Mouse (Mus musculus) embryonic facial prominence, embryonic 15.5 days (tissue): Measurements from ENCODE around the gene Glra4. TPM values are rescaled to one million over a fixed set of nuclear protein-coding genes. Genes with fewer than 3 reads are reported as not detected.
"Not testable (repeated sequence)": the region's sequence is repeated elsewhere in the genome, so short reads cannot be mapped to it uniquely, and the experiment has no call there.

Experiments used
- ATAC-seq: fragments of 200-750 bp; cut with Nextera tagmentation; 2 replicates; pipeline ENCODE4 v1.8.0; 2017; ENCODE audit warnings: low read depth, moderate TSS enrichment; ENCODE audit not compliant: insufficient number of reproducible peaks, low FRiP score, low TSS enrichment
- H3K27ac ChIP-seq: fragments of 300-500 bp; sonication (generic); replicated peaks from 2 replicates; pipeline ENCODE4 v1.5.1; 2015; ENCODE audit warnings: mild to moderate bottlenecking, inconsistent platforms
- H3K27me3 ChIP-seq: fragments of 300-500 bp; sonication (generic); 2 replicates; pipeline ENCODE4 v1.6.1; 2015; ENCODE audit warnings: inconsistent platforms
- H3K36me3 ChIP-seq: fragments of 300-500 bp; sonication (generic); 2 replicates; pipeline ENCODE4 v1.6.1; 2015; ENCODE audit warnings: mild to moderate bottlenecking, inconsistent platforms
- H3K4me1 ChIP-seq: fragments of 300-500 bp; sonication (generic); 2 replicates; pipeline ENCODE4 v1.6.1; 2015; ENCODE audit warnings: inconsistent platforms
- H3K4me2 ChIP-seq: fragments of 300-500 bp; sonication (generic); replicated peaks from 2 replicates; pipeline ENCODE4 v1.6.1; 2015; ENCODE audit warnings: mild to moderate bottlenecking, inconsistent platforms
- H3K4me3 ChIP-seq: fragments of 300-500 bp; sonication (generic); replicated peaks from 2 replicates; pipeline ENCODE4 v1.5.1; 2015; ENCODE audit warnings: mild to moderate bottlenecking, inconsistent platforms
- H3K9ac ChIP-seq: fragments of 300-500 bp; sonication (generic); 2 replicates; pipeline ENCODE4 v1.6.1; 2015; ENCODE audit warnings: inconsistent platforms
- H3K9me3 ChIP-seq: fragments of 300-500 bp; sonication (generic); replicated peaks from 2 replicates; pipeline ENCODE4 v1.6.1; 2016; ENCODE audit warnings: inconsistent platforms
- WGBS: fragments of 180-500 bp; shearing (Covaris S2); methylation state at CpG from one replicate; pipeline ENCODE4 v1.1.7; 2015; 5-methylcytosine and 5-hydroxymethylcytosine counted together
- polyA plus RNA-seq: library from polyadenylated mRNA; unstranded; fragments of >200 nt; fragmentation: Nextera tagmentation; extraction: Ambion mirVana; gene quantifications from 2 replicates; pipeline ENCODE4 v1.2.1, GENCODE M21; 2015

Gene Glra4
- polyA plus RNA-seq, 1 experiment from 2014 or later, result 0.08 TPM

DNA sequence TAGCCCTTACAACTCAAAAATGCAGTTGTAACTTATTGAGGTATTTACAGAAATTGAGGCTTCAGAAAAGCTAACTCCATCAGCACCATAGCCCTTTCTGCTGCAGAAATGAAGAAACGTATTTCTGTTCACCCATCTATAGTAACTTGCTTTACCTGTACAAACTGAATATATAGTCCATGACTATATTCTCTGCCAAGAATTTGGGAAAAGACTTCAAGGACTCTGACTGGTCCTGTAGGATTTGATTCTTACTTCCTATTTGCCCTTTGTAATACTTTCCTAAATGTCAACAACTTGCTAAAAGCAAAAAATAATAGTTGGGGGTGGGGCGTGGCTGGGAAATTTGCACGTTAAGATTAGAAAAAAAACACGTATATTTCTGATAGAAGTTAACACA is 47.9 kb downstream of the Glra4 start:
- Histone ChIP-seq H3K4me3 (no peak overlapping the region), H3K27me3 (no peaks in the 10 kb centered on the region), H3K36me3 (peaks cover 4% of the 10 kb centered on the region; the same call in 1 of the 2 replicates), H3K4me2 (no peak overlapping the region), H3K27ac (no peak overlapping the region), H3K9me3 (no peaks in the 10 kb centered on the region), H3K9ac (no peak overlapping the region), H3K4me1 (no peaks in the 10 kb centered on the region)
- 79% methylated on average over 4 of the region's 4 CpGs for WGBS
- ATAC-seq, result no peak

DNA sequence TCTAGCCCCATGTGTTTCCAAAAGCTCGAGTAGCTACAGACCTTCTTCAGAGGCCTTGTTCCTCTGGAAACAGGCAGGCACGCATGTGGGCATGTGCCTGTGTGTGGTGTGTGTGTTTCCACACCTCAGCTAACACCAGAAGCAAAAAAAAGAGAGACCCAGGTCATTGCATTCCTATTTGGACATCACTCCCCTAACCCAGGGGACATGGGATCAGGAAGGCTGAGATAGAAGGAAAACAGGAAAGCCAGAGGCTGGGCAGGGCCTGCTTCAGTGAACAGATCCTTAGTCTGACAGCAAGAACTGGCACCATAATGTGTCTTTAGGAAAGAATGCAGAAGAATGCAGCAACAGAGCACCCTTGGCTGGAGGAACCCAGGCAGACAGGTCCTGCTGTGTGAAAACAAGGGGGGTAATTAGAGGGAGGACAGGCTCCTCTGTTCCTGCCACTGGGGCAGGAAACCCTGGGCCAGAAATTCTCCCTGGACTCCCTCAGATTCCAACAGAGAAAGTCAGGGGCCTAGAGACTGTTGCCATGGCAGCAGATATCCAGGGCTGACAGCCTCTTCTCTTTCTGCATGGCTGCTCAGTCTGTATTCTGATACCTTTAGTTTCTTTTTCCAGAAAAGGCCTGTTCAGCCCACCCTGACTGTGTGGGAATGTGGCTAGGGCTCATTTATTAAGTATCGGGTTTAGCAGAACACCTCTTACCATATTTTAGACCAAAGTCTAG is 65.0 kb downstream of the Glra4 start:
- WGBS, result 46% methylated on average over 3 of the region's 3 CpGs
- ATAC-seq, H3K27ac ChIP-seq, H3K4me1 ChIP-seq, H3K36me3 ChIP-seq, H3K9ac ChIP-seq, H3K4me2 ChIP-seq, H3K27me3 ChIP-seq, H3K9me3 ChIP-seq, H3K4me3 ChIP-seq: not testable (repeated sequence)

DNA sequence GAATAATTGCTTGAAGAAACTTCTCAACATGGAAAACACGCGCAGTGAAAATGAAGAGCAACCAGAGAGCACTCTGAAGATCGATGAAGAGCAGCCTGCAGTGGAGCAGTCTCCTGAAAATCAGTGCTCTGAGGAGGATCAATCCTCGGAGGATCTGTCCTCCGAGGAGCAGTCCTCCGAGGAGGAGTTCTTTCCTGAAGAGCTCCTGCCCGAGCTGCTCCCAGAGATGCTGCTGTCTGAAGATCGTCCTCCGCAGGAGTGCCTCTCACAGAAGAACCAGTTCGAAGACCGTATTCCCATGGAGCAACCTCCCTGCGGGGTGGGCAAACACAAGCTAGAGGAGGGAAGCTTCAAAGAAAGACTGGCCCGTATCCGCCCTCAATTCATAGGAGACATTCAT is 71.2 kb downstream of the Glra4 start:
- ATAC-seq, result no peak
- Histone ChIP-seq H3K27ac (peak overlapping the region; percentile 80), H3K9me3 (no peaks in the 10 kb centered on the region), H3K4me3 (peak overlapping the region; percentile 52), H3K36me3 (no peaks in the 10 kb centered on the region), H3K9ac (peak overlapping the region; percentile 26; the same call in 1 of the 2 replicates), H3K27me3 (no peaks in the 10 kb centered on the region), H3K4me1 (no peaks in the 10 kb centered on the region), H3K4me2 (peak overlapping the region; percentile 52)
- whole genome bisulfite sequencing, result 23% methylated on average over 14 of the region's 14 CpGs

DNA sequence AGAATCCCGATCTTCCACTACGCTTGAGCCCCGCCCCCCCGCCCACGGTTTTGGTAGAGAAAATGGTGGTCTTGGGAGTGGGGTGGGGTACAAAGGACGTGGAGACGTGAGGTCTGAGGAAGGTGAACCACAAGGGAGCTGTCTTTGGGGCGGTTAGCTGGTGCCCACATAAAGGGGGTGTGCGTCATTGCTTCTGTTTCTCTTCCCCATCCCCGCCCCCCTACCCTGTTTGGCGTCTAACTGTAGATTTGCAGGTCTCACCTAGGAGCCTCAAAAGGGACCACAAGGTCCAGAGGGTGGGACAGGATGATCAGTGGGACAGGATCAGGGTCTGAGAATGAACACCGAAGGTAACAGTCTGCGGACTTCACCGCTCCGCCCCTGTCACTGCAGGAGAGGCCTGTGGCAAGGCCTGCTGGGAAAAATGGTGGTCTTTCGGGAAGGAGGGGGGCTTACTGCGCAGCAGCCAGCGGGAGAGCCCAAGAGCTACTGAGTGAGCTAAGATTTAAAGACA is 71.7 kb downstream of the Glra4 start:
- WGBS, result 12% methylated on average over 18 of the region's 18 CpGs
- no peaks in the 10 kb centered on the region for H3K4me1 ChIP-seq

More for the DNA sequence above, 71.7 kb downstream of the Glra4 start:
- H3K9ac ChIP-seq, result peak overlapping the region; percentile 26
- no peaks in the 10 kb centered on the region for H3K36me3 ChIP-seq
- H3K4me3 ChIP-seq, result peak overlapping the region; percentile 52
- peak overlapping the region; percentile 52 for H3K4me2 ChIP-seq
- no peaks in the 10 kb centered on the region for H3K27me3 ChIP-seq
- ATAC-seq, result peak; percentile 78
- H3K9me3 ChIP-seq, result no peaks in the 10 kb centered on the region
- peak overlapping the region; percentile 80 for H3K27ac ChIP-seq

Other genes starting within 250 kb of the Glra4 start
- gene Kir3dl2, start 236.1 kb downstream of the Glra4 start, polyA plus RNA-seq, result not detected in 2 replicates
- gene Tceal3, start 189.3 kb downstream of the Glra4 start, polyA plus RNA-seq, result 37.2 and 47.8 TPM in 2 replicates
- gene Tceal1, start 72.2 kb downstream of the Glra4 start, polyA plus RNA-seq, result 13.8 and 14.9 TPM in 2 replicates
- gene Morf4l2, start 36.5 kb downstream of the Glra4 start, polyA plus RNA-seq, result 552 and 560 TPM in 2 replicates
- 10.1 and 11.9 TPM in 2 replicates for gene Plp1, start 42.5 kb upstream of the Glra4 start, polyA plus RNA-seq
- 0.47 and 0.69 TPM in 2 replicates for gene Rab9b, start 88.6 kb upstream of the Glra4 start, polyA plus RNA-seq
- gene H2bfm, start 147.2 kb upstream of the Glra4 start, polyA plus RNA-seq, result not detected in 2 replicates
- gene Tmsb15b2, start 195.4 kb upstream of the Glra4 start, polyA plus RNA-seq, result 45.0 and 55.7 TPM in 2 replicates
- 3.7 and 3.9 TPM in 2 replicates for gene Tmsb15l, start 196.7 kb upstream of the Glra4 start, polyA plus RNA-seq
- 28.7 and 33.6 TPM in 2 replicates for gene Tmsb15b1, start 196.7 kb upstream of the Glra4 start, polyA plus RNA-seq
- gene Zcchc18, start 213.0 kb upstream of the Glra4 start, polyA plus RNA-seq, result 15.0 and 18.9 TPM in 2 replicates